Mouse (Mus musculus): ENCODE data around the gene Skint5.

- TF ChIP-seq POLR2A (IDR thresholded peaks at IDR 0.05; ENCODE audit: extremely low read depth, insufficient read depth, low read length) (no peak), CTCF (IDR thresholded peaks at IDR 0.05; ENCODE audit: low read depth, low read length) (no peak)
Observed at GRCm38 (mm10) chr4:113999403-113999802, at the start of gene Skint5.
